Mouse (Mus musculus) limb, embryonic 14.5 days (tissue): Measurements from ENCODE around the gene Coro1c. TPM values are rescaled to one million over a fixed set of nuclear protein-coding genes. Genes with fewer than 3 reads are reported as not detected.

Experiments used
- ATAC-seq: fragments of 200-750 bp; cut with Nextera tagmentation; 2 replicates; pipeline ENCODE4 v1.8.0; 2017; ENCODE audit warnings: low read depth, moderate number of reproducible peaks, moderate TSS enrichment; ENCODE audit not compliant: low FRiP score
- DNase-seq: peaks from one replicate; pipeline ENCODE4 v3.0.0-alpha.2; 2015; ENCODE audit warnings: low spot score
- H3K27ac ChIP-seq: fragments of 300-500 bp; sonication (generic); replicated peaks from 2 replicates; pipeline ENCODE4 v1.5.1; 2014; ENCODE audit warnings: low read depth, mild to moderate bottlenecking, low read length, moderate library complexity, mixed read lengths
- H3K27me3 ChIP-seq: fragments of 300-500 bp; sonication (generic); 2 replicates; pipeline ENCODE4 v1.6.1; 2014; ENCODE audit warnings: low read length, mixed read lengths; ENCODE audit not compliant: control insufficient read depth, insufficient read depth
- H3K36me3 ChIP-seq: fragments of 300-500 bp; sonication (generic); 2 replicates; pipeline ENCODE4 v1.6.1; 2014; ENCODE audit warnings: mild to moderate bottlenecking, low read length, moderate library complexity, mixed read lengths; ENCODE audit not compliant: control insufficient read depth, insufficient read depth
- H3K4me1 ChIP-seq: fragments of 300-500 bp; sonication (generic); 2 replicates; pipeline ENCODE4 v1.6.1; 2014; ENCODE audit warnings: antibody characterized with exemption, low read length, mixed read lengths; ENCODE audit not compliant: control insufficient read depth, insufficient read depth
- H3K4me2 ChIP-seq: fragments of 300-500 bp; sonication (generic); replicated peaks from 2 replicates; pipeline ENCODE4 v1.6.1; 2014; ENCODE audit warnings: low read depth, mild to moderate bottlenecking, low read length, moderate library complexity; ENCODE audit not compliant: severe bottlenecking
- H3K4me3 ChIP-seq: fragments of 300-500 bp; sonication (generic); replicated peaks from 2 replicates; pipeline ENCODE4 v1.5.1; 2014; ENCODE audit warnings: low read length
- H3K9ac ChIP-seq: fragments of 300-500 bp; sonication (generic); 2 replicates; pipeline ENCODE4 v1.6.1; 2014; ENCODE audit warnings: mild to moderate bottlenecking, low read depth, low read length, moderate library complexity; ENCODE audit not compliant: severe bottlenecking
- H3K9me3 ChIP-seq: fragments of 300-500 bp; sonication (generic); 2 replicates; pipeline ENCODE4 v1.6.1; 2016; ENCODE audit warnings: low read length; ENCODE audit not compliant: control insufficient read depth
- POLR2A ChIP-seq: fragments of 200-500 bp; IDR thresholded peaks from 2 replicates; pipeline ENCODE4 v1.8.0; 2012; ENCODE audit warnings: inconsistent platforms, mild to moderate bottlenecking, moderate library complexity, borderline replicate concordance; ENCODE audit not compliant: insufficient read depth, insufficient read length; ENCODE audit errors: extremely low read depth
- WGBS: fragments of 180-500 bp; shearing (Covaris S2); extraction: QIAGEN DNeasy Blood & Tissue Kit; methylation state at CpG from one replicate; pipeline ENCODE4 v1.1.7; 2014; 5-methylcytosine and 5-hydroxymethylcytosine counted together
- polyA plus RNA-seq, 2 experiments: library from polyadenylated mRNA; depleted of rRNA in 1 of 2; stranded (reverse) in 1 of 2; unstranded in 1 of 2; fragments of >200 nt; fragmentation: Nextera tagmentation in 1 of 2; extraction: Ambion mirVana in 1 of 2; gene quantifications; 2 replicates each; pipeline versions ENCODE4 v1.2.1 to v1.2.3; 2012 to 2014

The Coro1c gene
- polyA plus RNA-seq, 2 experiments: 68.9 to 92.4 TPM

- ATAC-seq: no peak
- no peak for TF ChIP-seq POLR2A
- no peak overlapping the region for H3K4me3 ChIP-seq
- H3K4me1 ChIP-seq: peaks cover 7% of the 10 kb centered on the region
- no peaks in the 10 kb centered on the region for H3K27me3 ChIP-seq
- H3K27ac ChIP-seq: no peak overlapping the region
- no peaks in the 10 kb centered on the region for H3K36me3 ChIP-seq
- no peak overlapping the region for H3K9ac ChIP-seq
- no peak for DNase-seq
- WGBS: 38% methylated on average over 10 of the region's 10 CpGs
- no peaks in the 10 kb centered on the region for H3K9me3 ChIP-seq
- H3K4me2 ChIP-seq: no peak overlapping the region
These were observed 1.6 kb upstream of the Coro1c start for GRCm38 (mm10) chr5:113910065-113910701.

GRCm38 (mm10) chr5:113907786-113908567 is 581 bp downstream of the Coro1c start:
- no peaks in the 10 kb centered on the region for H3K27me3 ChIP-seq
- ATAC-seq (peak; percentile 53), DNase-seq (no peak)
- H3K9ac ChIP-seq: peak overlapping the region; percentile 78
- H3K4me1 ChIP-seq: peaks cover 7% of the 10 kb centered on the region
- H3K4me3 ChIP-seq: peak overlapping the region; percentile 92
- no peaks in the 10 kb centered on the region for H3K9me3 ChIP-seq
- WGBS: under 1% methylated on average over 50 of the region's 69 CpGs
- H3K27ac ChIP-seq: peak overlapping the region; percentile 82
- H3K4me2 ChIP-seq: peak overlapping the region; percentile 69
- no peak for TF ChIP-seq POLR2A
- H3K36me3 ChIP-seq: no peaks in the 10 kb centered on the region

- Histone ChIP-seq H3K27me3 (no peaks in the 10 kb centered on the region), H3K27ac (peak overlapping the region; percentile 82), H3K4me3 (peak overlapping the region; percentile 92), H3K9me3 (no peaks in the 10 kb centered on the region), H3K4me2 (peak overlapping the region; percentile 69), H3K4me1 (peaks cover 7% of the 10 kb centered on the region), H3K36me3 (no peaks in the 10 kb centered on the region), H3K9ac (peak overlapping the region; percentile 78)
- DNase-seq: no peak
- 25% methylated on average over 17 of the region's 17 CpGs for WGBS
- ATAC-seq: no peak
- TF ChIP-seq POLR2A: no peak
These were observed 1.4 kb downstream of the Coro1c start for GRCm38 (mm10) chr5:113906958-113907735.

GRCm38 (mm10) chr5:113904987-113905386 is 3.6 kb downstream of the Coro1c start:
- no peak for ATAC-seq
- no peak for TF ChIP-seq POLR2A
- WGBS: 50% methylated on average over 4 of the region's 4 CpGs

GRCm38 (mm10) chr5:113902983-113903382 is 5.6 kb downstream of the Coro1c start:
- Histone ChIP-seq H3K4me2 (no peak overlapping the region), H3K4me3 (no peak overlapping the region), H3K4me1 (peaks cover 12% of the 10 kb centered on the region), H3K9ac (no peak overlapping the region), H3K9me3 (no peaks in the 10 kb centered on the region), H3K27me3 (no peaks in the 10 kb centered on the region), H3K27ac (no peak overlapping the region), H3K36me3 (no peaks in the 10 kb centered on the region)
- DNase-seq (no peak), ATAC-seq (no peak)
- 76% methylated on average over 5 of the region's 5 CpGs for WGBS
- no peak for TF ChIP-seq POLR2A

More at GRCm38 (mm10) chr5:113904987-113905386, 3.6 kb downstream of the Coro1c start:
- no peaks in the 10 kb centered on the region for H3K36me3 ChIP-seq
- no peak overlapping the region for H3K9ac ChIP-seq
- H3K4me3 ChIP-seq: no peak overlapping the region
- H3K27ac ChIP-seq: no peak overlapping the region
- H3K4me1 ChIP-seq: peaks cover 12% of the 10 kb centered on the region
- no peaks in the 10 kb centered on the region for H3K27me3 ChIP-seq
- no peak overlapping the region for H3K4me2 ChIP-seq
- no peak for DNase-seq
- H3K9me3 ChIP-seq: no peaks in the 10 kb centered on the region
